Mouse (Mus musculus) forebrain, postnatal 0 days (tissue): Measurements from ENCODE around the gene Slc5a4a. TPM values are rescaled to one million over a fixed set of nuclear protein-coding genes. Genes with fewer than 3 reads are reported as not detected.

Source experiments
- ATAC-seq: fragments of 200-750 bp; cut with Nextera tagmentation; 2 replicates; pipeline ENCODE4 v1.8.0; 2017; ENCODE audit warnings: mild to moderate bottlenecking, moderate library complexity
- DNase-seq: peaks from one replicate; pipeline ENCODE4 v3.0.0-alpha.2; 2015
- H3K27ac ChIP-seq: fragments of 300-500 bp; sonication (generic); 2 replicates; pipeline ENCODE4 v1.5.1; 2014; ENCODE audit warnings: low read depth, mild to moderate bottlenecking, antibody characterized with exemption, low read length, moderate library complexity, mixed read lengths
- H3K27me3 ChIP-seq: fragments of 300-500 bp; sonication (generic); 2 replicates; pipeline ENCODE4 v1.6.1; 2014; ENCODE audit warnings: mild to moderate bottlenecking, low read length, mixed read lengths; ENCODE audit not compliant: insufficient read depth
- H3K36me3 ChIP-seq: fragments of 300-500 bp; sonication (generic); 2 replicates; pipeline ENCODE4 v1.6.1; 2014; ENCODE audit warnings: mild to moderate bottlenecking, moderate library complexity; ENCODE audit not compliant: insufficient read depth
- H3K4me1 ChIP-seq: fragments of 300-500 bp; sonication (generic); 2 replicates; pipeline ENCODE4 v1.6.1; 2014; ENCODE audit warnings: antibody characterized with exemption; ENCODE audit not compliant: insufficient read depth
- H3K4me2 ChIP-seq: fragments of 300-500 bp; sonication (generic); 2 replicates; pipeline ENCODE4 v1.6.1; 2014; ENCODE audit warnings: low read depth, mild to moderate bottlenecking, moderate library complexity
- H3K4me3 ChIP-seq: fragments of 300-500 bp; sonication (generic); 2 replicates; pipeline ENCODE4 v1.5.1; 2014; ENCODE audit warnings: low read depth, low read length, mixed read lengths
- H3K9ac ChIP-seq: fragments of 300-500 bp; sonication (generic); 2 replicates; pipeline ENCODE4 v1.6.1; 2014; ENCODE audit warnings: mild to moderate bottlenecking
- H3K9me3 ChIP-seq: fragments of 300-500 bp; sonication (generic); 2 replicates; pipeline ENCODE4 v1.6.1; 2016; ENCODE audit warnings: low read length
- CTCF ChIP-seq: sonication (generic); IDR thresholded peaks from 2 replicates; pipeline ENCODE4 v1.5.1; 2016; ENCODE audit warnings: antibody characterized with exemption, control low read depth, low read depth
- WGBS: fragments of 180-500 bp; shearing (Covaris S2); extraction: QIAGEN DNeasy Blood & Tissue Kit; methylation state at CpG from one replicate; pipeline ENCODE4 v1.1.7; 2014; 5-methylcytosine and 5-hydroxymethylcytosine counted together
- polyA plus RNA-seq: library from polyadenylated mRNA; unstranded; fragments of >200 nt; fragmentation: Nextera tagmentation; extraction: Ambion mirVana; gene quantifications from 2 replicates; pipeline ENCODE4 v1.2.1, GENCODE M21; 2015
- total RNA-seq: library from RNA; depleted of rRNA; stranded (reverse); fragments of >200 nt; gene quantifications from 2 replicates; pipeline ENCODE4 v1.2.3, GENCODE M21; 2014; rRNA removed

The Slc5a4a gene
- total RNA-seq (0.10 TPM in 1 of 2 replicates, not detected in the other), polyA plus RNA-seq (0.19 TPM in 1 of 2 replicates, not detected in the other)

DNA sequence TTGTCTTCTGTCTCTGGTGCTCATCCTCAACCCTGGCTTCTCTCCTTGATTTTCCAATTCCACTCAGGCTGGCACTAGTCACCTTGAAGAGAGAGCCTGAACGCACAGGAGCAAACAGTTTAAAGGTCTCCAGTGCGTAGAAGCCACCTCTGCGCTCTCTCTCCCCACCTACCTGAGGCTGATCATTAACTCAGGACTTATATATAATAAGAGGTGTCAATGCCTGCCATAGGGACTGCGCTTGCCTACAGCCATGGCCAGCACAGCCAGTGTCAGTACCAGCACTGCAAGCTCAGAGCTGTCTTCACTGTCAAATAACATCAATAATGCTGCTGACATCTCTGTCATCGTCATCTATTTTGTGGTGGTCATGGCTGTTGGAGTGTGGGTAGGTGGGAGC is at the start of gene Slc5a4a:
Slc5a4a (plus strand) TSS at position 174 of the 400 bp plus-strand sequence.
- no peak within 1 kb of the TSS for H3K4me2 ChIP-seq
- 90% methylated on average over 5 of the region's 5 CpGs for WGBS

DNA sequence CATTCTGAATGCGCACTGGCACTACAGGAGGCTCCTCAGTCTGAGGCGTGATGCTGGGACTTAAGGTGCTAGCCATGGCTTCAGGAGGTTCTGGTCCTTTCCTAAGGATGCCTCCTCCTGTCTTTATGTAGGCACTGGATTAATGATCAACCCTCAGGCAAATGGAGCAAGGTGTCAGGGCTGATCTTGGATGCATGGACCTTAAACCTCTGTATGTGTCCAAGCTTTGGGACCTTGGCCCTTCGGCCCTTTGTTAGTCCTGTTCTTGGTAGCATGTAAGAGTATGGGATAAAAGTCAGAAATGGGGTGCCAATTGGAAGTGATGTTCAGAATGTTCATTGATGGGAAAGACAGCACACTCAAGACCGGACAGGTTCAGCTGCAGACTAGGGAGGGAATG is 36.4 kb upstream of the Slc5a4a start, which contains the start of gene Slc5a4b:
Slc5a4b (minus strand) TSS at position 101 of the 400 bp plus-strand sequence.
- DNase-seq: no peak
- Histone ChIP-seq H3K4me3 (no peak within 1 kb of the TSS), H3K27me3 (no peaks in the 10 kb centered on the region), H3K9ac (no peak within 1 kb of the TSS), H3K4me1 (no peaks in the 10 kb centered on the region), H3K36me3 (no peaks in the 10 kb centered on the region), H3K9me3 (no peaks in the 10 kb centered on the region), H3K4me2 (no peak within 1 kb of the TSS), H3K27ac (no peak within 1 kb of the TSS)
- no peak for ATAC-seq
- WGBS: 92% methylated on average over 4 of the region's 4 CpGs
- TF ChIP-seq CTCF: no peak

More for the DNA sequence above, at the start of gene Slc5a4a:
- Histone ChIP-seq H3K4me3 (no peak within 1 kb of the TSS), H3K9ac (no peak within 1 kb of the TSS), H3K36me3 (no peaks in the 10 kb centered on the region), H3K27me3 (no peaks in the 10 kb centered on the region), H3K27ac (no peak within 1 kb of the TSS), H3K4me1 (no peaks in the 10 kb centered on the region), H3K9me3 (no peaks in the 10 kb centered on the region)
- TF ChIP-seq CTCF: no peak
- ATAC-seq: no peak
- no peak for DNase-seq

DNA sequence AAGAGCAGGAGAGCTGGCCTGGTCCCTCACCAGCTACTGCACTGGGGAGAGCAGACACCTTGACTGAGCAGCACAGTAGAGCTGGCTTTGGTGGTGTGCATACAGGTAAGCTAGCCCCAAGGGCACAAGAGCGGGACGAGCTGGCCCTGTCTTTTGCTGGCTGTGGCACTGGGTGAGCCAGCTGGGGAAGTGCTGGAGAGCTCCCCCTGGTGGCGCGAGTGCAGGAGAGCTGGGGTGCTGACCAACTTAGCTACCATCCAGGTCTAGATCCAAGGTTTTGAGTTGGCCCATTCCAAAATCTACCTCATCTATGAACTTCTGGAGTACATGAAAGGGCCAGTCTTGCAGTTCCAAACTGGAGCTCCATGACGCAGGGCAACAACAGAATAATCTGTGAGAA is 29.3 kb upstream of the Slc5a4a start:
- no peaks in the 10 kb centered on the region for H3K9me3 ChIP-seq
- no peak overlapping the region for H3K27ac ChIP-seq
- no peaks in the 10 kb centered on the region for H3K36me3 ChIP-seq
- TF ChIP-seq CTCF: peak; percentile 46
- 31% methylated on average over 5 of the region's 5 CpGs for WGBS
- no peak for DNase-seq
- H3K27me3 ChIP-seq: no peaks in the 10 kb centered on the region
- H3K4me2 ChIP-seq: no peak overlapping the region
- ATAC-seq: no peak
- H3K9ac ChIP-seq: no peak overlapping the region
- no peaks in the 10 kb centered on the region for H3K4me1 ChIP-seq
- H3K4me3 ChIP-seq: no peak overlapping the region

DNA sequence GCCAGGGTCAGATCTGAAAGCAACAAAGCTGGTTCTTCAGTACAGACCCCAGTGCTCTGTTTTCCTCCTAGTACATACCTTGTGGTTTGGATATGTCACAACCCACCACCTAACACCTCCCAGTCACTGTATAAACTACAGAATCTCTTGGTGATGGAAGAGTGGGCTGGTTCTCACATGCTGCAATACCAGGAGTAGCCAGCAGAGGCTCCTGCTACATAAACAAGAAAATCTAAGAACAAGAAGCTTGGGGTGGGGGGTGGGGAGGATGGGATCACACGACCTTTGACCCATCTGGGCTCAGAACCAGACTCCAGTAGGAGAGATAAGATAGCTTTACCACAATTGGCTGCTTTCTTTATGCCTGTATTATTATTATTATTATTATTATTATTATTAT is 28.5 kb upstream of the Slc5a4a start:
- DNase-seq: no peak
- no peaks in the 10 kb centered on the region for H3K9me3 ChIP-seq
- 17% methylated on average over 1 of the region's 1 CpGs for WGBS
- ATAC-seq: no peak
- H3K4me2 ChIP-seq: no peak overlapping the region
- peak; percentile 36 for TF ChIP-seq CTCF
- no peak overlapping the region for H3K4me3 ChIP-seq
- no peaks in the 10 kb centered on the region for H3K36me3 ChIP-seq
- H3K27ac ChIP-seq: no peak overlapping the region
- H3K27me3 ChIP-seq: no peaks in the 10 kb centered on the region
- no peaks in the 10 kb centered on the region for H3K4me1 ChIP-seq
- no peak overlapping the region for H3K9ac ChIP-seq

DNA sequence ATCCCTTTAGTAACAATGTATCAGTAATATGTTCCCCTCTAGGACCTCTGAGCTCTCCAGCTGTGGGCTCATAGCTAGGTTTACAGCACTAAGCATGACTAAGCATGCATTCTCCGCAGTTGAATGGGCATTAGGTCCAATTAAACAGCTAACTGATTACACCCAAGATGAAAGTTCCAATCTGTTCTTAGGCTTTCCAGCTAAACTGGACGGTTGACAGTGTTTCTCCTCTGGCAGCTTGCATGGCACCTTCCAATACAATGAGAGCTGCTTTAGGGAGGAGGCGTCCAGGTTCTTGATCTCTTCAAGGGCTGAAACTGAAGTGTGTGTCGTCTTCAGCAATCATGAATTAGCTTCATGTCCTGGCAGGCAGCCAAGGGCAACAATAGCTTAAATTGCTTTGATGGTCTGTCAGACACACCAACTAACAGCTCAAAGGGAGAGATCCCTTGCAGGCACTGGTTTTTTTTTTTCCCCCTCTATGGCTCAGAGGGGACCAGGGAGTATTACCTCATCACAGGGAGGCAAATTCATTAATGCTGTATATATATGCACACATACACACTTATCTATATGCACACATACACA is 27.0 kb upstream of the Slc5a4a start:
- ATAC-seq (no peak), DNase-seq (no peak)
- WGBS: 11% methylated on average over 4 of the region's 4 CpGs
- Histone ChIP-seq H3K9ac (no peak overlapping the region), H3K4me3 (no peak overlapping the region), H3K27ac (no peak overlapping the region), H3K4me1 (no peaks in the 10 kb centered on the region), H3K27me3 (no peaks in the 10 kb centered on the region), H3K9me3 (no peaks in the 10 kb centered on the region), H3K36me3 (no peaks in the 10 kb centered on the region), H3K4me2 (no peak overlapping the region)
- no peak for TF ChIP-seq CTCF

DNA sequence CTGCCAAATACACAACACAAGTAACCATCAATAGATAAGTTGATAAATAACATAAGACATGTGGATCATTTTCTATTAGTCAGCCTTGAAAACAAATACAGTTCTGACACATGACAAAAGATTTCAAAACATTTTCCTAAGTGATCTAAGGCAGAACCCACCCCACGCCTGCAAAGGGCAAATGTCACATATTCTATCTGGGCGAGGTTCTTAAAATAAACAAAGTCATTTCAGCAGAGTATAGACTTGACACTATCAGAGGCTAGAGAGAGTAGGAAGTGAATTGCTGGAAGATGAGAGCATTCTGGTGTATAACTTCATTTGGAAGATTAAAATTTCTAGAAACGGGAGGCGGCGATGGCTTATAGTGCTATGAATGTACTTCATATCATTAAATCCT is 25.8 kb upstream of the Slc5a4a start:
- Histone ChIP-seq H3K36me3 (no peaks in the 10 kb centered on the region), H3K27me3 (no peaks in the 10 kb centered on the region), H3K9me3 (no peaks in the 10 kb centered on the region), H3K27ac (no peak overlapping the region), H3K4me2 (no peak overlapping the region), H3K9ac (no peak overlapping the region), H3K4me1 (no peaks in the 10 kb centered on the region), H3K4me3 (no peak overlapping the region)
- 92% methylated on average over 5 of the region's 5 CpGs for WGBS
- DNase-seq (no peak), ATAC-seq (no peak)
- no peak for TF ChIP-seq CTCF

DNA sequence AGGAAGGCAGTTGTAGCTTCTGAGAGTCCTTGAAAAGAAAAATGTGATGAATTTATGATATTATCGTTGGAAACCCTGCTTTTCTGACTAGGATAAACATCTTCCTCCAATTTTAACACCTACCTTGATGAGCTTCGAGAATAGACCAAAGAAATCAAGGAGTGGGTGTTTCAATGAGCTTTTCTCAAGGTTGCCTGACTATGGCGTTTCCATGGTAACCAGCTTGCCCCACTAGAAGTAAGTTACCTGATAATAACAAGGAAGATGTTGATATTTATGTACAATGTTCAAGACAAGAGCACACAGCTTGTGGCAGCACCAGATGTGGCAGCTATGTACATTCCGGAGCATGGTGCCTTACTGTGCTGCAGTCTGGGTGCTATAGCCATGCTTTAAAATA is 14.7 kb upstream of the Slc5a4a start:
- H3K4me2 ChIP-seq: no peak overlapping the region
- H3K4me1 ChIP-seq: no peaks in the 10 kb centered on the region
- no peaks in the 10 kb centered on the region for H3K9me3 ChIP-seq
- no peaks in the 10 kb centered on the region for H3K36me3 ChIP-seq
- H3K9ac ChIP-seq: no peak overlapping the region
- no peak for TF ChIP-seq CTCF
- 67% methylated on average over 4 of the region's 4 CpGs for WGBS
- ATAC-seq: peak; percentile 27; the same call in 1 of the 2 replicates
- no peak overlapping the region for H3K4me3 ChIP-seq
- peak; percentile 18 for DNase-seq
- H3K27ac ChIP-seq: no peak overlapping the region
- no peaks in the 10 kb centered on the region for H3K27me3 ChIP-seq
